Mouse (Mus musculus): Measurements from ENCODE around the gene Pla2g2c. TPM values are rescaled to one million over a fixed set of nuclear protein-coding genes. Genes with fewer than 3 reads are reported as not detected.
A peak's percentile ranks its signal among the peaks of the same experiment; 100 is the strongest.

The Pla2g2c gene
- polyA plus RNA-seq, 1 experiment from 2014 or later: 0.18 TPM

DNA sequence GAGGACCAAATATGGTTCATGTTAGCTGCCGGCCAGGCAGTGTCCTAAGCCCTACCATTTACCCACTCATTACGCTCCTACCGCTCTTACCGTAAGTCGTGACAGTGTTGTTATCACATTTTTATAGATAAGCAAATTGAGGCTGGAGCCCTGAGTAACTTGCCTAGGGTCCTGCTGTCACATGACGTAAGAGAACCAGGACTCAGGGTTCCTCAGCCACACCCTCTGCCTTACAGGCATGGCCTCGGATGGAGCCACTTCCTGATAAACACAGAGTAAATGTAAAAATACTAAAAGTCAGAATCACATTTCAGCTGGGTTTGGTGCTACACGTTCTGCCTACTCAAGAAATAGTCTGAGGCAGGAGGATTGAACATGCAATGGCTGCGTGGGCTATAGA is 29.8 kb downstream of the Pla2g2c start:
- Histone ChIP-seq H3K9ac (ENCODE audit: low read length) (no peak overlapping the region), H3K36me3 (ENCODE audit: control insufficient read depth, insufficient read depth, low read length) (no peaks in the 10 kb centered on the region), H3K4me3 (replicated peaks; ENCODE audit: low read length) (no peak overlapping the region), H3K4me2 (ENCODE audit: low read depth, low read length) (no peak overlapping the region), H3K27me3 (ENCODE audit: control insufficient read depth, insufficient read depth, low read length) (no peaks in the 10 kb centered on the region), H3K9me3 (replicated peaks; ENCODE audit: control insufficient read depth, low read length) (no peaks in the 10 kb centered on the region), H3K4me1 (ENCODE audit: control insufficient read depth, insufficient read depth, low read length) (no peaks in the 10 kb centered on the region), H3K27ac (ENCODE audit: low read length) (no peak overlapping the region)
- ATAC-seq (ENCODE audit: insufficient read depth, low FRiP score): no peak
- WGBS: 63% methylated on average over 9 of the region's 9 CpGs

DNA sequence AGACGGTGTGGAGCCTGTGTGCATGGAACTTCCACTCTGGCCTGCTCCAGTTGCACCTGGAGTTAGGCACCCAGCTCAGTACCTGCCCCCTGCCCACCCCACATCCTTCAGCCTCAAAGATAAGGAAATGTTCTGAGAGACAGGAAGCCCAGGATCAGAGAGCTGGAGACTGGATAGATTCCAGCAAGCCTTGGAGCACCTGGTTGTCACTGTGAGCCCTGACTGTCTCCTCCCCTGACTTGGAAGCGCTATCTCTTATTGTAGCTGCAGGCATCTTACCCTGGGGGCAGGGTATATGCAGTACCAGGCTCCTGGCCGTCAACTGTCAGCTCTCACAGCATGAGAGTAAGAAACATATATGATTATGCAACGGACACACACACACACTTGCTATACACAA is 30.8 kb downstream of the Pla2g2c start:
- Histone ChIP-seq H3K9ac (ENCODE audit: low read length) (no peak overlapping the region), H3K27ac (ENCODE audit: low read length) (no peak overlapping the region), H3K4me1 (ENCODE audit: control insufficient read depth, insufficient read depth, low read length) (peaks cover 4% of the 10 kb centered on the region; the same call in 1 of the 2 replicates), H3K9me3 (replicated peaks; ENCODE audit: control insufficient read depth, low read length) (no peaks in the 10 kb centered on the region), H3K27me3 (ENCODE audit: control insufficient read depth, insufficient read depth, low read length) (no peaks in the 10 kb centered on the region), H3K4me2 (ENCODE audit: low read depth, low read length) (no peak overlapping the region), H3K4me3 (replicated peaks; ENCODE audit: low read length) (no peak overlapping the region), H3K36me3 (ENCODE audit: control insufficient read depth, insufficient read depth, low read length) (no peaks in the 10 kb centered on the region)
- ATAC-seq (ENCODE audit: insufficient read depth, low FRiP score): no peak
- WGBS: 72% methylated on average over 4 of the region's 4 CpGs

GRCm38 (mm10) chr4:138755983-138756382 is 31.4 kb downstream of the Pla2g2c start:
- ATAC-seq (ENCODE audit: insufficient read depth, low FRiP score): no peak
- no peak overlapping the region for H3K4me2 ChIP-seq (ENCODE audit: low read depth, low read length)
- H3K36me3 ChIP-seq (ENCODE audit: control insufficient read depth, insufficient read depth, low read length): no peaks in the 10 kb centered on the region
- no peak overlapping the region for H3K27ac ChIP-seq (ENCODE audit: low read length)
- H3K9ac ChIP-seq (ENCODE audit: low read length): no peak overlapping the region
- 76% methylated on average over 11 of the region's 11 CpGs for WGBS
- H3K4me1 ChIP-seq (ENCODE audit: control insufficient read depth, insufficient read depth, low read length): peaks cover 5% of the 10 kb centered on the region; the same call in 1 of the 2 replicates
- no peaks in the 10 kb centered on the region for H3K9me3 ChIP-seq (replicated peaks; ENCODE audit: control insufficient read depth, low read length)
- H3K4me3 ChIP-seq (replicated peaks; ENCODE audit: low read length): no peak overlapping the region
- no peaks in the 10 kb centered on the region for H3K27me3 ChIP-seq (ENCODE audit: control insufficient read depth, insufficient read depth, low read length)

DNA sequence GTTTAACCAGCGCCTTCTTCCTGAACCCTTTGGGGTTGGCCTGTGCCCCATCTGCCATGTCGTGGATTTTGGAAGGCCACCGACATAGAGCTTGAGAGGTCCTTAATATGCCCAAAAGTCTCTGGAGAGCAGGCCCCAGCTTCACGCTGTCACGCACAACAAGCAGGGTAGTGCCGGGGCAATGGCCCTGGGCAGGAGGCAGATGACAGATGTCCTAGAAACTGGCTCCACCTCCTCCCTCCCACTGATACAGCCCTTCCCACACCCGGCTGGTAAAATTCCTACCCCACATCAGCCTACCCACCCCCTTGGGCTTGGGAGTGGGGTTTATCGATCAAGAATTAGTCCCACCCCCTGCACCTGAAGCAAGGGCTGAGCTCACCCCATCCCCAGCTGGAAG is 32.8 kb downstream of the Pla2g2c start, which contains the start of gene Pla2g2f:
Gene Pla2g2f (minus strand): TSS at position 211 of the 400 bp plus-strand sequence.
- Histone ChIP-seq H3K9ac (ENCODE audit: low read length) (no peak within 1 kb of the TSS), H3K27me3 (ENCODE audit: control insufficient read depth, insufficient read depth, low read length) (no peaks in the 10 kb centered on the region), H3K36me3 (ENCODE audit: control insufficient read depth, insufficient read depth, low read length) (no peaks in the 10 kb centered on the region), H3K4me2 (ENCODE audit: low read depth, low read length) (no peak within 1 kb of the TSS), H3K27ac (ENCODE audit: low read length) (peak within 1 kb of the TSS; percentile 18; the same call in 1 of the 2 replicates), H3K4me1 (ENCODE audit: control insufficient read depth, insufficient read depth, low read length) (peaks cover 5% of the 10 kb centered on the region; the same call in 1 of the 2 replicates), H3K4me3 (replicated peaks; ENCODE audit: low read length) (no peak within 1 kb of the TSS), H3K9me3 (replicated peaks; ENCODE audit: control insufficient read depth, low read length) (no peaks in the 10 kb centered on the region)
- WGBS: 74% methylated on average over 8 of the region's 8 CpGs
- ATAC-seq (ENCODE audit: insufficient read depth, low FRiP score): no peak

DNA sequence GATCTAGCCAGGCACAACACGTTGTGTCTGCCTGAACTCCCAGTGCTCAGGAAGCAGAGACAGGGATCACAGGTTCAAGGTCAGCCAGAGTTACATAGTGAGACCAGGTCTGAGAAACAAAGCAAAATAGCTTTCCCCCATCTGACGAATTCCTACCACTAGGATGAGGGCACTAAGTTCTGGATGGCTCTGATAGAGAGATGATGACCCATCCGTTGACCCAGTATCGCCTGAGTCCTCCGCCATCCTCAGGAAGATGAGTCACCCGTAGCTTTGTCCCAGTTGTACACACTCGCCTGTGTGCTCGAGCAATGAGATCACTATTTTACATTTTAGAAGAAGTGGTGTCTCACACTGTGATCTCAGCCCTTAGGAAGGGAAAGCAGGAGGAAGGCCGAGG is 37.7 kb downstream of the Pla2g2c start:
- H3K4me2 ChIP-seq (ENCODE audit: low read depth, low read length): no peak overlapping the region
- H3K9ac ChIP-seq (ENCODE audit: low read length): no peak overlapping the region
- H3K36me3 ChIP-seq (ENCODE audit: control insufficient read depth, insufficient read depth, low read length): no peaks in the 10 kb centered on the region
- H3K4me1 ChIP-seq (ENCODE audit: control insufficient read depth, insufficient read depth, low read length): peaks cover 5% of the 10 kb centered on the region; the same call in 1 of the 2 replicates
- no peak overlapping the region for H3K4me3 ChIP-seq (replicated peaks; ENCODE audit: low read length)
- 73% methylated on average over 9 of the region's 9 CpGs for WGBS
- H3K27ac ChIP-seq (ENCODE audit: low read length): no peak overlapping the region
- no peaks in the 10 kb centered on the region for H3K27me3 ChIP-seq (ENCODE audit: control insufficient read depth, insufficient read depth, low read length)
- no peak for ATAC-seq (ENCODE audit: insufficient read depth, low FRiP score)
- H3K9me3 ChIP-seq (replicated peaks; ENCODE audit: control insufficient read depth, low read length): no peaks in the 10 kb centered on the region

DNA sequence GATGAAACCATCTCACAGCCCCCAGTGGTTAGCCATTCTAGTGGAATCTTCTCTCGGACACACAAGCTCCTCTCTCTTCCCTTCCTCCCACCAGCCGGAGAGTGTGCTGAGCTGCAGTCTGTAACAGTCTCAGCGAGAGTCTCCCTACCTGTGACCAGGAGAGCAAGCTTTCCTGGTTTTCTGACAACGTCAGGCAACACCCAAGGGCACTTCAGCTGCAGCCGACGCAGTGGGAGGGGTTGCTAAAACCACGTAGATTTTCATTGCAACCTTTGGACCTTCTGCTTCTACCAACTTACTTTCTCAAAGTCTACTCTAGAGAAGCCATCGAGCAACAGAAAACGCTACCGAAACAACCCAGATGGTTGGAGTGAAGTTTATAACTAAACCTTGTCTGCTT is 47.4 kb downstream of the Pla2g2c start:
- H3K9me3 ChIP-seq (replicated peaks; ENCODE audit: control insufficient read depth, low read length): no peaks in the 10 kb centered on the region
- peak; percentile 83 for ATAC-seq (ENCODE audit: insufficient read depth, low FRiP score)
- H3K4me3 ChIP-seq (replicated peaks; ENCODE audit: low read length): no peak overlapping the region
- H3K27ac ChIP-seq (ENCODE audit: low read length): peak overlapping the region; percentile 25; the same call in 1 of the 2 replicates
- peak overlapping the region; percentile 1; the same call in 1 of the 2 replicates for H3K4me2 ChIP-seq (ENCODE audit: low read depth, low read length)
- no peaks in the 10 kb centered on the region for H3K36me3 ChIP-seq (ENCODE audit: control insufficient read depth, insufficient read depth, low read length)
- WGBS: 57% methylated on average over 10 of the region's 10 CpGs
- H3K4me1 ChIP-seq (ENCODE audit: control insufficient read depth, insufficient read depth, low read length): peaks cover 2% of the 10 kb centered on the region; the same call in 1 of the 2 replicates
- no peak overlapping the region for H3K9ac ChIP-seq (ENCODE audit: low read length)
- H3K27me3 ChIP-seq (ENCODE audit: control insufficient read depth, insufficient read depth, low read length): no peaks in the 10 kb centered on the region

DNA sequence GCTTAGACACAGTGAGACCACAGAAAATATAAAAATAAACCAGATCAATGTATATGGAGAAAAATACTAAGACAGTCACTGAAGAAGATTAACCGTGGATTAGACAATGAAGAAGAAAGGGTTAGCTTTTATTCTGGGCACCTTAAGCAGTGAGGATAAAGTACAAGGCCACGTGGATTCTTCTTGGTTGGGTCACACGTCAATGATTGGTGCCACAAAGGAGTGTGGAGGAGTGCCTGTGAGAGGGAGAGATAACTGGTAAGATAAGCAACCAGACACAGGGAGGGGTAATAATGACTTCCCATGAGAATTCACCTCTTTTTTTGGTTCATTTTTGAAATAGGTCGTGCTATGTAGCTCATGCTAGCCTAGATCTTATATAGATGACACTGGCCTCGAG is 47.8 kb downstream of the Pla2g2c start:
- Histone ChIP-seq H3K27me3 (ENCODE audit: control insufficient read depth, insufficient read depth, low read length) (no peaks in the 10 kb centered on the region), H3K4me2 (ENCODE audit: low read depth, low read length) (no peak overlapping the region), H3K4me3 (replicated peaks; ENCODE audit: low read length) (no peak overlapping the region), H3K27ac (ENCODE audit: low read length) (no peak overlapping the region), H3K4me1 (ENCODE audit: control insufficient read depth, insufficient read depth, low read length) (peaks cover 2% of the 10 kb centered on the region; the same call in 1 of the 2 replicates), H3K36me3 (ENCODE audit: control insufficient read depth, insufficient read depth, low read length) (no peaks in the 10 kb centered on the region), H3K9me3 (replicated peaks; ENCODE audit: control insufficient read depth, low read length) (no peaks in the 10 kb centered on the region), H3K9ac (ENCODE audit: low read length) (no peak overlapping the region)
- 70% methylated on average over 5 of the region's 5 CpGs for WGBS
- no peak for ATAC-seq (ENCODE audit: insufficient read depth, low FRiP score)

DNA sequence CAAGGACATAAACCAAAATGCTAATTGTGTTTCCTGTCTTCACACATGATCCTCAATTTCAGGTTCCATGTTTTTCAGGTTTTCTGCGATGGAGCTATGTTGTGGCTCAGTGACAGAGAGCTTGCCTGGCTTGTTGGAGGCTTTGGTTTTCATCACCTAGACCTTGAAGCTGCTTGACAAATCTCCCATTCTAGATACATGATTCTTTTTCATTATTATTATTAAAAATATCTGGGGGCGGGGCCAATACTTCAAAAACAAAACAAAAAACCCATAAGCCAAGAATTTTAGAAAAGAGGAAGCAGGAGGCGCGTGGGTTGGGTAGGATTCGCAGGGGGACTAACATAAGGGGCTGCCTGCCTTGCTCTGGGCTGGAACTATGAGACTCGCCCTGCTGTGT is 50.8 kb downstream of the Pla2g2c start, which contains the start of gene Pla2g2d:
Gene Pla2g2d (plus strand): TSS at position 301 of the 400 bp plus-strand sequence.
- H3K9ac ChIP-seq (ENCODE audit: low read length): no peak within 1 kb of the TSS
- no peak within 1 kb of the TSS for H3K27ac ChIP-seq (ENCODE audit: low read length)
- no peaks in the 10 kb centered on the region for H3K9me3 ChIP-seq (replicated peaks; ENCODE audit: control insufficient read depth, low read length)
- WGBS: 78% methylated on average over 6 of the region's 6 CpGs
- no peaks in the 10 kb centered on the region for H3K36me3 ChIP-seq (ENCODE audit: control insufficient read depth, insufficient read depth, low read length)
- H3K4me3 ChIP-seq (replicated peaks; ENCODE audit: low read length): no peak within 1 kb of the TSS
- H3K27me3 ChIP-seq (ENCODE audit: control insufficient read depth, insufficient read depth, low read length): no peaks in the 10 kb centered on the region
- no peak within 1 kb of the TSS for H3K4me2 ChIP-seq (ENCODE audit: low read depth, low read length)
- H3K4me1 ChIP-seq (ENCODE audit: control insufficient read depth, insufficient read depth, low read length): peaks cover 2% of the 10 kb centered on the region; the same call in 1 of the 2 replicates
- ATAC-seq (ENCODE audit: insufficient read depth, low FRiP score): no peak

DNA sequence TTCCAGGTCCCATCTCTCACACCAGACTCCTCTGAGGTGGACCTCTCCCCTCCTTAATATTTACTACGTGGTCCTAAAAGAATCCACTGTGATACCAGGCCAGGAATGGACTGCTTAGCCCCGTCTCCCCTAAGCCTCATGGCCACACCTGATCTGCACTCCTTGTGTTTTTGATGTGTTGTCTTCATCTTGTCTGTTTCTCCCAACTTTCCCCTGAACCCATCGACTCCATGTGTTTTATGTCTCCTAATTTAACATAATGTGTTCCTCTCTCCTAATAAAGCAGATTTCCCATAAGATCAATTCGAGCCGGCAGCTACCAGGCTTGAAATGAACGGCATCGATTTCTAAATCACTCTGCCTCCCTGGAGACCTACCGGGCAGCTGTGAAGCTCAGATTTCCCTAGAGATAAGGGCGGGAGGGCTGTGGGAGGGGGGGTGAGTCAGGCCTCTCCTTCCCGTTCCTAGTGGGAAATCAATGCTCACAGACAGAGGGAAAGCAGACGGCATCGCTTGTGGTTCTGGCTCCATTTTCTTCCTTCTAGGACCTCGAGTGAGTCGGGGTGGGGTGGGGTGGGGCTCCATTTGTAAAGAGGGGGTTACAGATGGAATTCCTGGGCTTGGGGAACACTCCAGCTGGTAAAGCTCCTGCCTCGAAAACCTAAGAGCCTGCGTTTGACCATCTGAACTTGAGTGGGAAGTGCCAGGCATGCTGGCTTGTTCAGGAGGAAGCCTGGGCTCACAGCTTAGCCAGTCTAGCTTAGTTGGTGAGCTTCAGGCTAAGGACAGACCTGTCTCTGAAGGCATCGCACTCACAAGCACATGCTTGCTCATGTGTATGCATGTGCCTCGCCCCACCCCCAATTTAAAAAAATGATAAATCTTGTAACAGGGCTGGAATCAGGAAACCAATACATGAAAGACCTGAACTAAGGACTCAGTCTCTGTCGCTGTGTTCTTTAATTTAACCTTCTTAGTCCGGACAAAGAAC is 53.1 kb downstream of the Pla2g2c start:
- Histone ChIP-seq H3K4me3 (replicated peaks; ENCODE audit: low read length) (no peak overlapping the region), H3K27ac (ENCODE audit: low read length) (no peak overlapping the region), H3K4me1 (ENCODE audit: control insufficient read depth, insufficient read depth, low read length) (no peaks in the 10 kb centered on the region), H3K9me3 (replicated peaks; ENCODE audit: control insufficient read depth, low read length) (no peaks in the 10 kb centered on the region), H3K36me3 (ENCODE audit: control insufficient read depth, insufficient read depth, low read length) (no peaks in the 10 kb centered on the region), H3K9ac (ENCODE audit: low read length) (0 out of 2 replicates have a peak overlapping the region, but pooled peaks have one; percentile 36), H3K27me3 (ENCODE audit: control insufficient read depth, insufficient read depth, low read length) (no peaks in the 10 kb centered on the region), H3K4me2 (ENCODE audit: low read depth, low read length) (no peak overlapping the region)
- whole genome bisulfite sequencing: 33% methylated on average over 20 of the region's 20 CpGs
- ATAC-seq (ENCODE audit: insufficient read depth, low FRiP score): no peak
